8 mouse cellular contexts compared by ENCODE assay signal in the genomic region with DNA sequence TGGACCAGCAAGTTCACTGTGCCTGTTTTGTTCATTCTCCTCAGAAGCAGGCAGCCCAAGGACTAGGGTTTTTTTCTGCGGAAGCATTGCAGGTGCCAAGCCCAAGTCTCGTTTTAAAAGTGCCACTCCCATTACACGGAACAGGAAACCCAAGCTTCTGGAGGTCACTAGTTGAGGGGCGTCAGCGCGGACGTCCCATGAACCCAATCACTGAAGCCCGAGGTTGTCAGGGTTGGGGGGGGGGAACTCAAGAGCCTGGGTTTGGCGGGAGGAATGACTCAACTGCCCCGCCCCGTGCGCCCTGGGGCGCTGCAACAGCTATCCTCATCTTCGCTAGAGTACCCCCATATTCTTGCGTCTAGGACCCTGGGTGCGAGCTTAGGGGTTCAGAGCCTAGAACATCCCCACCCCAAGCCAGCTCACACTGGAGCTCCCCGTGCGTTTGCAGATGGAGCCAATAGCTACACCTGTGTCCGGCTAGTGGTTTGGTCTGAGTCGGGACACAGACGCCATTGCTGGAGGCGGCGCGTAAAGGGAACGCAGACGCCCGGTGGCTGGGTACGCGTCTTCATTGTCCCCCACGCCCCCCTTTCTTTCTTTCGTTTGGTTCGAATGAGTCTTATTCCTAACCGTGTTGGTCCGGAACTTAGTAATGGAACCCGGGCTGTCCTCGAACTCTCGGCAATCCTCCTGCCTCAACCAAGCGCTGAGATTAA. TPM values are rescaled to one million over a fixed set of nuclear protein-coding genes. Genes with fewer than 3 reads are reported as not detected.
DNase-seq lines count a peak whose midpoint lies in the region; ATAC-seq lines count a peak whose summit lies in the region.

No protein-coding gene starts in this region.

- H3K27ac ChIP-seq in embryonic facial prominence, embryonic 14.5 days (replicated peaks; ENCODE audit: low read depth, low read length): peak overlapping the region; percentile 91
- peak overlapping the region; percentile 97 for H3K27ac ChIP-seq in heart, embryonic 13.5 days (replicated peaks)
- H3K27ac ChIP-seq in kidney, embryonic 16.5 days (ENCODE audit: low read length): peak overlapping the region; percentile 95
- H3K27ac ChIP-seq in lung, embryonic 15.5 days: peak overlapping the region; percentile 99

- H3K9ac ChIP-seq in embryonic facial prominence, embryonic 14.5 days (ENCODE audit: low read depth, low read length): peak overlapping the region; percentile 72
- peak overlapping the region; percentile 90 for H3K9ac ChIP-seq in heart, embryonic 13.5 days
- peak overlapping the region; percentile 75 for H3K9ac ChIP-seq in kidney, embryonic 16.5 days (replicated peaks; ENCODE audit: low read length)
- peak overlapping the region; percentile 73 for H3K9ac ChIP-seq in lung, embryonic 15.5 days

- H3K36me3 ChIP-seq in embryonic facial prominence, embryonic 14.5 days (ENCODE audit: control insufficient read depth, insufficient read depth, low read length): no peaks in the 10 kb centered on the region
- H3K36me3 ChIP-seq in heart, embryonic 13.5 days: no peaks in the 10 kb centered on the region
- no peaks in the 10 kb centered on the region for H3K36me3 ChIP-seq in kidney, embryonic 16.5 days (ENCODE audit: insufficient read depth, low read length)
- H3K36me3 ChIP-seq in lung, embryonic 15.5 days: no peaks in the 10 kb centered on the region

- WGBS in embryonic facial prominence, embryonic 14.5 days: under 1% methylated on average over 33 of the region's 38 CpGs
- under 1% methylated on average over 38 of the region's 38 CpGs for WGBS in heart, embryonic 13.5 days
- under 1% methylated on average over 38 of the region's 38 CpGs for WGBS in kidney, embryonic 16.5 days
- under 1% methylated on average over 38 of the region's 38 CpGs for WGBS in lung, embryonic 15.5 days

- no peaks in the 10 kb centered on the region for H3K27me3 ChIP-seq in embryonic facial prominence, embryonic 14.5 days (replicated peaks; ENCODE audit: control insufficient read depth, insufficient read depth, low read length)
- no peaks in the 10 kb centered on the region for H3K27me3 ChIP-seq in heart, embryonic 13.5 days (replicated peaks)
- H3K27me3 ChIP-seq in kidney, embryonic 16.5 days (ENCODE audit: insufficient read depth, low read length): no peaks in the 10 kb centered on the region
- no peaks in the 10 kb centered on the region for H3K27me3 ChIP-seq in lung, embryonic 15.5 days

- H3K9me3 ChIP-seq in embryonic facial prominence, embryonic 14.5 days (ENCODE audit: control insufficient read depth, low read length): no peaks in the 10 kb centered on the region
- H3K9me3 ChIP-seq in heart, embryonic 13.5 days: no peaks in the 10 kb centered on the region
- no peaks in the 10 kb centered on the region for H3K9me3 ChIP-seq in kidney, embryonic 16.5 days (ENCODE audit: low read length)
- H3K9me3 ChIP-seq in lung, embryonic 15.5 days: no peaks in the 10 kb centered on the region

- peak overlapping the region; percentile 66 for H3K4me3 ChIP-seq in embryonic facial prominence, embryonic 14.5 days (ENCODE audit: low read depth, low read length)
- H3K4me3 ChIP-seq in heart, embryonic 13.5 days: peak overlapping the region; percentile 76
- H3K4me3 ChIP-seq in kidney, embryonic 16.5 days (ENCODE audit: low read length): peak overlapping the region; percentile 69
- peak overlapping the region; percentile 70 for H3K4me3 ChIP-seq in lung, embryonic 15.5 days

- ATAC-seq in embryonic facial prominence, embryonic 14.5 days (ENCODE audit: low read depth): peak; percentile 42; the same call in 1 of the 2 replicates
- ATAC-seq in heart, embryonic 13.5 days (ENCODE audit: extremely low read depth, insufficient number of reproducible peaks, low FRiP score, low TSS enrichment): peak; percentile 10; the same call in 1 of the 2 replicates
- peak; percentile 37 for ATAC-seq in kidney, embryonic 16.5 days (ENCODE audit: low FRiP score, low TSS enrichment)
- ATAC-seq in lung, embryonic 15.5 days (ENCODE audit: borderline replicate concordance, extremely low read depth, low FRiP score, low TSS enrichment): peak; percentile 48
- peak; percentile 79 for ATAC-seq in neutrophil, adult 5-6 weeks (ENCODE audit: extremely low read depth, insufficient number of reproducible peaks, low FRiP score, poor library complexity, severe bottlenecking)

- DNase-seq in CD4-positive, CD25-positive, alpha-beta regulatory T cell, adult 2 months (ENCODE audit: low read depth, low spot score): peak; percentile 80
- peak; percentile 76 to 87 for DNase-seq in adrenal gland, postnatal 36 days
- peak; percentile 74 for DNase-seq in embryonic facial prominence, embryonic 14.5 days (ENCODE audit: low spot score)
- DNase-seq in thymus, postnatal 10 days (ENCODE audit: low spot score in 2 of 2): peak; percentile 51 to 60

- peak overlapping the region; percentile 99 for H3K4me2 ChIP-seq in embryonic facial prominence, embryonic 14.5 days (ENCODE audit: low read depth, low read length)
- H3K4me2 ChIP-seq in heart, embryonic 13.5 days: peak overlapping the region; percentile 96
- peak overlapping the region; percentile 97 for H3K4me2 ChIP-seq in kidney, embryonic 16.5 days (replicated peaks; ENCODE audit: low read depth, low read length)
- H3K4me2 ChIP-seq in lung, embryonic 15.5 days: peak overlapping the region; percentile 98

- no peaks in the 10 kb centered on the region for H3K4me1 ChIP-seq in embryonic facial prominence, embryonic 14.5 days (ENCODE audit: control insufficient read depth, insufficient read depth, low read length)
- peaks cover 19% of the 10 kb centered on the region for H3K4me1 ChIP-seq in heart, embryonic 13.5 days
- H3K4me1 ChIP-seq in kidney, embryonic 16.5 days (ENCODE audit: insufficient read depth, low read length): no peaks in the 10 kb centered on the region; the same call in 1 of the 2 replicates
- 0 out of 2 replicates have a peak, but pooled peaks cover 8% of the 10 kb centered on the region for H3K4me1 ChIP-seq in lung, embryonic 15.5 days

RNA-seq across cellular contexts. Expression of gene Rbx1, which starts 56.1 kb away (rescaled TPM):
- total RNA-seq in adrenal gland, postnatal 36 days (2021): 100 to 1,000 TPM; 147 to 151 TPM
- polyA plus RNA-seq in embryonic facial prominence, embryonic 14.5 days (2014; fragmentation: Nextera tagmentation; extraction: Ambion mirVana): 490 and 495 TPM in 2 replicates
- 308 and 402 TPM in 2 replicates for polyA plus RNA-seq in heart, embryonic 13.5 days (2015; fragmentation: Nextera tagmentation; extraction: Ambion mirVana)
- 423 and 428 TPM in 2 replicates for polyA plus RNA-seq in kidney, embryonic 16.5 days (2015; fragmentation: Nextera tagmentation; extraction: Ambion mirVana)
- polyA plus RNA-seq in lung, embryonic 15.5 days (2015; fragmentation: Nextera tagmentation; extraction: Ambion mirVana): 458 and 521 TPM in 2 replicates
- 86.8 and 107 TPM in 2 replicates for total RNA-seq in neutrophil, adult 5-6 weeks (2017)

Comparison
In these comparisons a context has a peak if more than half of its experiments do, and no peak if none do; other contexts are left out.
1. Peak in every context shown above with its lines: DNase-seq, ATAC-seq, H3K4me3 ChIP-seq and H3K27ac ChIP-seq.
2. ATAC-seq: peak in every context shown above with its lines; median percentile 79 in neutrophil, adult 5-6 weeks; 48 in lung, embryonic 15.5 days; 42 in embryonic facial prominence, embryonic 14.5 days; 37 in kidney, embryonic 16.5 days; 10 in heart, embryonic 13.5 days.